Mouse (Mus musculus) heart, adult 2 months (tissue): ENCODE results near the gene P2ry2. TPM values are rescaled to one million over a fixed set of nuclear protein-coding genes. Genes with fewer than 3 reads are reported as not detected.
A peak's percentile ranks its signal among the peaks of the same experiment; 100 is the strongest.

Source experiments
- DNase-seq, 2 experiments: peaks; one replicate each; pipeline ENCODE4 v3.0.0; 2021
- H3K27ac ChIP-seq: fragments of 200-600 bp; 2 replicates; pipeline ENCODE4 v1.8.1; 2022
- H3K27me3 ChIP-seq: fragments of 200-500 bp; 2 replicates; pipeline ENCODE4 v1.6.1; 2012; ENCODE audit warnings: mild to moderate bottlenecking, low read length, inconsistent platforms, mixed read lengths; ENCODE audit not compliant: control insufficient read depth, insufficient read depth
- H3K36me3 ChIP-seq: fragments of 200-500 bp; 2 replicates; pipeline ENCODE4 v1.6.1; 2012; ENCODE audit warnings: low read length, inconsistent platforms; ENCODE audit not compliant: control insufficient read depth, insufficient read depth
- H3K4me1 ChIP-seq: fragments of 200-500 bp; 2 replicates; pipeline ENCODE4 v1.6.1; 2011; ENCODE audit warnings: low read length; ENCODE audit not compliant: control insufficient read depth, insufficient read depth
- H3K4me3 ChIP-seq: fragments of 200-600 bp; 2 replicates; pipeline ENCODE4 v1.8.1; 2022
- H3K79me2 ChIP-seq: fragments of 200-500 bp; replicated peaks from 2 replicates; pipeline ENCODE4 v1.6.1; 2012; ENCODE audit warnings: mild to moderate bottlenecking, inconsistent platforms, low read length, moderate library complexity, mixed read lengths; ENCODE audit not compliant: control insufficient read depth, insufficient read depth
- H3K9ac ChIP-seq: fragments of 200-500 bp; 2 replicates; pipeline ENCODE4 v1.6.1; 2012; ENCODE audit warnings: low read depth, mild to moderate bottlenecking, control low read depth, inconsistent platforms, low read length, mixed read lengths
- CTCF ChIP-seq: fragments of 200-600 bp; IDR thresholded peaks from 2 replicates; pipeline ENCODE4 v1.8.1; 2022; ENCODE audit warnings: antibody characterized with exemption, mild to moderate bottlenecking, moderate library complexity
- EP300 ChIP-seq: fragments of 200-500 bp; IDR thresholded peaks from 2 replicates; pipeline ENCODE4 v1.6.1; 2011; ENCODE audit warnings: low read depth, low read length, control low read depth; ENCODE audit not compliant: insufficient read depth
- POLR2A ChIP-seq: fragments of 200-500 bp; IDR thresholded peaks from 2 replicates; pipeline ENCODE4 v1.6.1; 2011; ENCODE audit warnings: mild to moderate bottlenecking, low read depth, low read length, control low read depth; ENCODE audit not compliant: insufficient read depth
- WGBS: fragments of 180-500 bp; shearing (Covaris S2); methylation state at CpG from one replicate; pipeline ENCODE4 v1.1.7; 2018; 5-methylcytosine and 5-hydroxymethylcytosine counted together
- intact Hi-C: fragments of 180-260 bp; cut with DNase I; formaldehyde crosslinking; loops from one replicate; pipeline ENCODE4 v1.15.1; 2025
- polyA plus RNA-seq: library from polyadenylated mRNA; depleted of rRNA; stranded (reverse); fragments of >200 nt; gene quantifications from 2 replicates; pipeline ENCODE4 v1.2.3, GENCODE M21; 2012
- total RNA-seq, 2 experiments: library from RNA; stranded (reverse); gene quantifications; 2 replicates each; pipeline ENCODE4 v1.2.3; 2021

P2ry2 gene
- total and polyA plus RNA-seq, 3 experiments, result 22.3 to 40.4 (median 32.6) TPM

GRCm38 (mm10) chr7:101029446-101029845, 16.8 kb upstream of the P2ry2 start:
- peaks cover 10% of the 10 kb centered on the region for H3K4me1 ChIP-seq
- no peaks in the 10 kb centered on the region for H3K27me3 ChIP-seq
- no peaks in the 10 kb centered on the region for H3K36me3 ChIP-seq
- no peak for TF ChIP-seq CTCF
- no peak overlapping the region for H3K9ac ChIP-seq
- no peak for DNase-seq
- H3K79me2 ChIP-seq, result no peaks in the 10 kb centered on the region
- intact Hi-C loops, result no loop called here
- H3K4me3 ChIP-seq, result no peak overlapping the region
- WGBS, result 85% methylated on average over 6 of the region's 6 CpGs
- H3K27ac ChIP-seq, result no peak overlapping the region

DNA sequence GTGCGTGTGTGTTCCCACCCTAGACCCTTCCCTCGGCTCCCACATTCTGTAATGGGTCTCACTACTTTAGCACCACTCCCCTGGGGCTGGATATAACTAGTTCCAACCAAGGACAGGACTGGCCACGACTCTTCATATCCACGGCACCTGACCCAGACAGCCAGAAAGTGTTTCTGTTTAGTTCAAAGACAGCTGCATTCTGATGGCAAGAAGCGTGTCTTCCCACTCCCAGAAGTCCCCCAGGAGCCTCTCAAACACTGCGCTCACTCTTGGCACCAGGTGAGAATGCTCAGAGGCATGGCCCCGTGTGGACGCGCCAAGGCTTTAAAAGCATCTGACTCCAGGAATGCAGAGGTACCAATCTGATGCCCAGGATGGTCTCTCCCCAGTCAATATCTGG, 16.3 kb upstream of the P2ry2 start:
- no peak overlapping the region for H3K27ac ChIP-seq
- H3K4me1 ChIP-seq, result peaks cover 10% of the 10 kb centered on the region
- intact Hi-C loops, result no loop called here
- no peaks in the 10 kb centered on the region for H3K36me3 ChIP-seq
- H3K4me3 ChIP-seq, result no peak overlapping the region
- WGBS, result 87% methylated on average over 9 of the region's 9 CpGs
- no peak overlapping the region for H3K9ac ChIP-seq
- H3K79me2 ChIP-seq, result no peaks in the 10 kb centered on the region
- H3K27me3 ChIP-seq, result no peaks in the 10 kb centered on the region
- DNase-seq, result no peak
- TF ChIP-seq CTCF (no peak), EP300 (no peak), POLR2A (no peak)

DNA sequence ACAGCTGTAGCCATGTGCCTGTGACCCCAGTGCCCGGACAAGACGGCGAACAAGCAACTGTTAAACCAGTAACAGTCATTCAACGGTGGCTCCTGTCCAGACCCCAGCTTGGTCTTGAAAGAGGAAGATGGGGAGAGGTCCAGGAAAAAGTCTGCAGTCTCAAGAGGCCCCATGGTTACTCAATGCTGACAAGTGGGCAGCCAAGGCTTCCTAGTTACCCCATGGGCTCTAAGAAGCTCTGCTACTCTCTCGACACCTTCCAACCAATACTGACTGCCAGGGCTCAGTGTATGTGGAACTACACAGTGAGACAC, 15.7 kb upstream of the P2ry2 start:
- WGBS, result 38% methylated on average over 5 of the region's 5 CpGs
- intact Hi-C loops, result no loop called here

DNA sequence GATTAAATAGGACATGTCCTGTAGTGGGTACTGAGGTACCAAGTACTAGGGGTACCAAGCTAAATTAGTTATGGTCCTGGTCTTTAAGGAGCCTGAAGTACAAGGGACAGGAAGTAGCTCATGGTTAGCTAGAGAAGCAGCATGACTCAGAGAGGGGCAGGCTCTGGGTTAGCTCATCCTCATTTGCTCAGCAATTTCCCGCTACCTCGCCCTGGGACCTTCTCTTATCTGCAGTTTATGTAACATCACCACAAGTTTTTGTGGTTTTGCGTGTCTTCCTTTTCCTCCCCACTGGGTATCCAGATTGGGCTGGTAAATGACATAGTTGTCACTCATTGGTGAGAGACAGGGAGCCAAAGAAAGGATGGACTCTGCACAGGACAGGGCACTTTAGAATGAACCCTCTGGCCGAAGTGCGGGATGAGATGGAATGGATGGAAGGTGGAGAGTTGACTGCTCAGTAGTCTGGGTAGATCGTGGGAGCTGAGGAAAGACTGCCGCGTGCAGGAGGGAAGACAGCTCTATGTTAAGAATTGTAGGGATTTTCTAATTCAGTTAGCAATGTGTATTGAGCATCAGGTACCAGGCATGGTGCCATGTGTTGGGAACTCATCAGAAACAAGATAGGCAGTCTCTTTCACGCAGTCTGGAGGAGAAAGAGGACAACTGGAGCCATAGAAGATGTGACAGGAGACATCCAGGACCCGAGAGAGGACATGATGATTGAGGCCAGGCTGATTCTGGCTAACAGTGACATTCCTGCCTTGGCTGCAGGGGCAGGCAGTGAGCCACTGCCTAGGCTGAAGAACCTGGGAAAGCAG, 15.2 kb upstream of the P2ry2 start:
- WGBS, result 60% methylated on average over 10 of the region's 10 CpGs

More for the DNA sequence above, 15.7 kb upstream of the P2ry2 start:
- DNase-seq, result peak; percentile 57 to 64
- H3K4me3 ChIP-seq, result no peak overlapping the region
- TF ChIP-seq EP300, result no peak
- TF ChIP-seq POLR2A, result no peak
- H3K27me3 ChIP-seq, result no peaks in the 10 kb centered on the region
- H3K36me3 ChIP-seq, result no peaks in the 10 kb centered on the region
- H3K79me2 ChIP-seq, result no peaks in the 10 kb centered on the region
- no peak overlapping the region for H3K9ac ChIP-seq
- peaks cover 10% of the 10 kb centered on the region for H3K4me1 ChIP-seq
- peak overlapping the region; percentile 23 for H3K27ac ChIP-seq

GRCm38 (mm10) chr7:101026836-101027235, 14.2 kb upstream of the P2ry2 start:
- TF ChIP-seq CTCF (no peak), POLR2A (no peak), EP300 (no peak)
- no peaks in the 10 kb centered on the region for H3K36me3 ChIP-seq
- H3K27ac ChIP-seq, result no peak overlapping the region
- intact Hi-C loops, result loop anchor here (2.0 kb wide), 1 partner anchor 14 kb away; the partner anchor contains the start of gene P2ry2
- H3K79me2 ChIP-seq, result no peaks in the 10 kb centered on the region
- 64% methylated on average over 5 of the region's 5 CpGs for WGBS
- DNase-seq, result no peak
- no peak overlapping the region for H3K4me3 ChIP-seq
- no peaks in the 10 kb centered on the region for H3K27me3 ChIP-seq
- peaks cover 10% of the 10 kb centered on the region for H3K4me1 ChIP-seq
- no peak overlapping the region for H3K9ac ChIP-seq

More for the DNA sequence above, 15.2 kb upstream of the P2ry2 start:
- TF ChIP-seq EP300 (no peak), CTCF (no peak), POLR2A (no peak)
- no peaks in the 10 kb centered on the region for H3K79me2 ChIP-seq
- H3K4me1 ChIP-seq, result peaks cover 10% of the 10 kb centered on the region
- H3K27me3 ChIP-seq, result no peaks in the 10 kb centered on the region
- H3K27ac ChIP-seq, result peak overlapping the region; percentile 23
- no peak overlapping the region for H3K9ac ChIP-seq
- intact Hi-C loops, result loop anchor here (2.0 kb wide), 1 partner anchor 15 kb away; the partner anchor contains the start of gene P2ry2
- DNase-seq, result peak in 1 of 2 experiments; percentile 49
- no peaks in the 10 kb centered on the region for H3K36me3 ChIP-seq
- H3K4me3 ChIP-seq, result no peak overlapping the region

- Histone ChIP-seq H3K79me2 (no peaks in the 10 kb centered on the region), H3K9ac (no peak overlapping the region), H3K27ac (no peak overlapping the region), H3K4me3 (no peak overlapping the region), H3K4me1 (peaks cover 6% of the 10 kb centered on the region), H3K36me3 (no peaks in the 10 kb centered on the region), H3K27me3 (no peaks in the 10 kb centered on the region)
- WGBS, result 49% methylated on average over 6 of the region's 6 CpGs
- intact Hi-C loops, result no loop called here
- DNase-seq, result no peak
- TF ChIP-seq EP300, result no peak
- TF ChIP-seq POLR2A, result no peak
- TF ChIP-seq CTCF, result no peak
These were observed 4.8 kb upstream of the P2ry2 start for GRCm38 (mm10) chr7:101017492-101017891.
